In the genomic region with DNA sequence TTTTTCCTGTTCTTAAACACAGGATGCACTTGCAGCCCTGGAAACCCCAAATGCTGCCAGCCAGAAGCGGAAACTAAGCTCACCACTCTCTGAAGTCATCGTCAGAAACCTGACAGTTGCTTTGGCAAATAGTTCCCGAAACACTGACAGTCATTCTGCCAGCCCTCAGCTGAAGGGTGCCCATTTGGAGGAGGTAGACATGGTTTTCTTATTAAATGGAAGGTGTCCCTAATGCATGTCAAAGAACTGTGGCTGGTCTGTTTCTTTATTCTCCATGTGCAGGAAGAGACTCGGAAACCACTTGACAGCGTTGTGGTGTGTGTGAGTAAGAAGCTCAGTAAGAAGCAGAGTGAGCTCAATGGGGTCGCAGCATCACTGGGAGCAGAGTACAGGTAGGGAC, we compare ENCODE assay signal across 20 mouse cellular contexts. TPM values are rescaled to one million over a fixed set of nuclear protein-coding genes. Genes with fewer than 3 reads are reported as not detected.
"Had no signal": no experiment of that assay in that cellular context is flagged by ENCODE, and none has a peak within 500 bp of the region (broad histone marks: within the 10 kb centered on the region; RNA-seq: fewer than 3 reads in every experiment).

No protein-coding gene starts in this region.

- H3K9ac ChIP-seq: lung, embryonic 14.5 days; midbrain, embryonic 12.5 days; neural tube, embryonic 13.5 days; neural tube, embryonic 15.5 days had no signal

- H3K27ac ChIP-seq: midbrain, embryonic 10.5 days; midbrain, embryonic 12.5 days; neural tube, embryonic 13.5 days; neural tube, embryonic 15.5 days had no signal

- H3K9me3 ChIP-seq: midbrain, embryonic 10.5 days; midbrain, embryonic 12.5 days; neural tube, embryonic 13.5 days; neural tube, embryonic 15.5 days had no signal

- DNase-seq: lung, adult 18-20 months; lung, embryonic 14.5 days; lung, postnatal 10 days; lung, postnatal 4 days; midbrain, embryonic 14.5 days; retina, postnatal 1 day; right cerebral cortex, adult 18-20 months; right cerebral cortex, postnatal 25 days; right cerebral cortex, postnatal 4 days; spleen, adult 18-20 months; thymus, adult 18-20 months; thymus, postnatal 14 days; thymus, postnatal 36 days had no signal

- H3K4me1 ChIP-seq: midbrain, embryonic 10.5 days; midbrain, embryonic 12.5 days; neural tube, embryonic 13.5 days; neural tube, embryonic 15.5 days had no signal

- H3K4me3 ChIP-seq: midbrain, embryonic 10.5 days; midbrain, embryonic 12.5 days; myocyte; neural tube, embryonic 13.5 days; neural tube, embryonic 15.5 days had no signal

- H3K4me2 ChIP-seq: lung, embryonic 14.5 days; midbrain, embryonic 12.5 days; neural tube, embryonic 13.5 days; neural tube, embryonic 15.5 days had no signal

- H3K27me3 ChIP-seq: midbrain, embryonic 12.5 days; neural tube, embryonic 13.5 days; neural tube, embryonic 15.5 days had no signal

- ATAC-seq: midbrain, embryonic 16.5 days had no signal

RNA-seq across cellular contexts. Expression of a gene that starts 27.8 kb away (rescaled TPM):
- polyA plus RNA-seq: midbrain, embryonic 16.5 days; stomach, embryonic 14.5 days had no signal
